Mouse (Mus musculus) ES-Bruce4 (cell line): ENCODE results near the gene Shank2. TPM values are rescaled to one million over a fixed set of nuclear protein-coding genes. Genes with fewer than 3 reads are reported as not detected.

ENCODE experiments used
- H3K27ac ChIP-seq: 2 replicates; pipeline ENCODE4 v1.5.1; 2012; ENCODE audit warnings: low read length, inconsistent platforms; ENCODE audit not compliant: insufficient read depth
- H3K27me3 ChIP-seq: 2 replicates; pipeline ENCODE4 v1.6.1; 2012; ENCODE audit warnings: mild to moderate bottlenecking, low read length, inconsistent platforms; ENCODE audit not compliant: control insufficient read depth, poor library complexity, insufficient read depth, severe bottlenecking
- H3K36me3 ChIP-seq: 2 replicates; pipeline ENCODE4 v1.6.1; 2012; ENCODE audit warnings: inconsistent platforms, mild to moderate bottlenecking, low read length, moderate library complexity; ENCODE audit not compliant: control insufficient read depth, poor library complexity, insufficient read depth, severe bottlenecking
- H3K4me1 ChIP-seq: one replicate; pipeline ENCODE4 v1.8.1; 2011; ENCODE audit warnings: low read length; ENCODE audit not compliant: control insufficient read depth, insufficient read depth
- H3K4me3 ChIP-seq: 2 replicates; pipeline ENCODE4 v1.5.1; 2011; ENCODE audit warnings: low read depth, mild to moderate bottlenecking, low read length
- H3K9ac ChIP-seq: 2 replicates; pipeline ENCODE4 v1.6.1; 2012; ENCODE audit warnings: low read depth, mild to moderate bottlenecking, inconsistent platforms; ENCODE audit not compliant: poor library complexity, severe bottlenecking
- H3K9me3 ChIP-seq: replicated peaks from 2 replicates; pipeline ENCODE4 v1.6.1; 2012; ENCODE audit warnings: mild to moderate bottlenecking, low read length, inconsistent platforms; ENCODE audit not compliant: control insufficient read depth, poor library complexity, insufficient read depth, severe bottlenecking
- CTCF ChIP-seq: IDR thresholded peaks from one replicate; pipeline ENCODE4 v1.8.1; 2011; ENCODE audit warnings: low read depth, low read length
- EP300 ChIP-seq: IDR thresholded peaks from 2 replicates; pipeline ENCODE4 v1.6.1; 2011; ENCODE audit warnings: low read depth, low read length; ENCODE audit not compliant: insufficient read depth
- POLR2A ChIP-seq: IDR thresholded peaks from one replicate; pipeline ENCODE4 v1.8.1; 2011; ENCODE audit warnings: low read length; ENCODE audit not compliant: insufficient read depth
- polyA plus RNA-seq: library from polyadenylated mRNA; stranded (reverse); fragments of >200 nt; gene quantifications from 2 replicates; pipeline ENCODE4 v1.2.4, GENCODE M21; 2011; ENCODE audit warnings: low read depth; ENCODE audit not compliant: missing spikeins, insufficient read depth, insufficient read length

Gene Shank2
- polyA plus RNA-seq, 1 experiment, result 0.72 TPM

DNA sequence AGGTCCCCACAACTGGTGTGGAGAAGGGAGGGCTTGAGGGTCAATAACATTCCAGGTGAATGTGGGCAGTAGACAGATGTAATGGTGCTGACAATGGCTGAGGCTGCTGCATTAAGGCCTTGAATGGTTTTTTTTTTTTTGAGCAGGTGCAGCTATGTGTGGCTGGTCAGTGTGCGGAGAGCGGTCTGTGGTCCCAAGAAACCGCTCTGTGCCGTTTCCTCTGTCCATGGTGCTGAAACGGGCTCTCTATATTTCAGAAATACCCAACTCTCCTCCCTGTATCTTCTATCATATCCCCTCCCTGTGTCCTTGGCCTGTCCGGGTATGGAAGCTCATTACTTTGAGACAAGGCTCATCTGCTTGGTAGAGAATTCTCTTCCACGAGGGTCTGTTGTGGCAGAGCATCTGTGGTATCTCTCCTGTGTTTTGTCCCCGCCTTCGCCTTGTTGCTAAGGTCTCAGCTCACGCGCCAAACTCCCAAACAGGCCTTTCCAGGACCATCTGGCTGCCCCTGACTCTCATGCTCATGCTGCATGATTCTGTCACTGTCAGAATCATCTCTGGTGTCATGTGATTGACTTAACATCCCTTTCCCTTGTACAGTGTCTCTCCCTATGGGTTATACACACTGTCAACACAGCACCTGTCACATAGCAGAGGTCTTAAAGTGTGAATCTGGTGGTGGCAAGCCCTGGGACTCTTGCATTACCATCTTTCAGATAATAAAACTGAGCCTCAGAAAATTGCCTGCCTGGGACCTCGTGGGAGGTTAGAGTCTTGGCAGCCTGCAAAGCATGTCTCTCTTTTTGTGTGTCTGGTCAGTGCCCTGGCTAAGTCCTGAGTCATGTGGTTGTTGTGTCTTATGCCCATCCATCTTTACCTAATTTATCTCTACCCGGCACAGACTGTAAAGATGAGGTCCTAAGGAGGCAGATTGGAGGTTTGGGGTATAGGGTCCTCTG lies 292.8 kb downstream of the Shank2 start:
- no peak overlapping the region for H3K9ac ChIP-seq
- H3K9me3 ChIP-seq, result no peaks in the 10 kb centered on the region
- no peak overlapping the region for H3K4me3 ChIP-seq
- H3K36me3 ChIP-seq, result no peaks in the 10 kb centered on the region
- no peaks in the 10 kb centered on the region for H3K27me3 ChIP-seq
- TF ChIP-seq POLR2A (no peak), CTCF (no peak), EP300 (no peak)
- H3K4me1 ChIP-seq, result no peaks in the 10 kb centered on the region
- no peak overlapping the region for H3K27ac ChIP-seq

DNA sequence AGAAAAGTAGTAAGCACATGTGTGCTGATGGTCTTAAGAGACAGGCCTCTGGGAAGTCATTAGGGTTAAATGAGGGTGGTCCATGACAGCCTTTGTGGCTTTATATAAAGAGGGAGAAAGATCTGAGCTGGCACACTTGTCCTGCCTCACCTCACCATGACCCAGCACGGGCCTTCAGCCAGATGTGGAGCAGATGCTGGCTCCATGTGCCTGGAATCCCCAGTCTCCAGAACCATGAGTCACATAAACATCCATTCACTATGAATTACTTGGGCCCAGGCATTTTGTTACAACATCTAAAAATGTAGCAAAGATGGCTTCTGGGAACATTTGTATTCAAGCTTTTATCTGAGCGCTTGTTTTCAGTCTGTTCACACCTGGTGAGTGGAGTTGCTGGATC lies 297.6 kb downstream of the Shank2 start:
- H3K36me3 ChIP-seq, result no peaks in the 10 kb centered on the region
- no peak overlapping the region for H3K27ac ChIP-seq
- no peak for TF ChIP-seq POLR2A
- TF ChIP-seq CTCF, result no peak
- no peak for TF ChIP-seq EP300
- H3K4me1 ChIP-seq, result no peaks in the 10 kb centered on the region
- no peak overlapping the region for H3K4me3 ChIP-seq
- H3K27me3 ChIP-seq, result no peaks in the 10 kb centered on the region
- H3K9me3 ChIP-seq, result no peaks in the 10 kb centered on the region
- H3K9ac ChIP-seq, result no peak overlapping the region

DNA sequence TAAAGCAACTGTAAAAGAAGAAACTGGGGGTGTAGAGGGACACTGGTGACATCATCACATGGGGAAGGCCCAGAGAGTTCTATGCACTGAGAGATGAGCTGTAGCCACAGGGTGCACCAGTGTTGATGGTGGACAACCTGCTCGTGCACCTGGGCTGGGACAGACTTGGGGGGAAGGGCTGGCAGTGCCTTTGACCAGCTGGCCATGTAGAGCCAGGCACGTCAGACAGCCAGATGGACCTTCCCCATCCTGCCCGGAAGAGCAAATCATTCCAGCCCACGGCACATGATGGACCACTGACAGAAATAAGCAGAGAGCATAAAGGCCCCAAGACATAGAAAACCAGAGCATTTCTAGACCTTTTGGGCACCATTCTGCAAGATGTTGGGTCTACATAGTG lies 299.9 kb downstream of the Shank2 start:
- Histone ChIP-seq H3K27me3 (no peaks in the 10 kb centered on the region), H3K9me3 (no peaks in the 10 kb centered on the region), H3K4me1 (no peaks in the 10 kb centered on the region), H3K4me3 (no peak overlapping the region), H3K27ac (no peak overlapping the region), H3K36me3 (no peaks in the 10 kb centered on the region), H3K9ac (no peak overlapping the region)
- no peak for TF ChIP-seq CTCF
- TF ChIP-seq EP300, result no peak
- no peak for TF ChIP-seq POLR2A

DNA sequence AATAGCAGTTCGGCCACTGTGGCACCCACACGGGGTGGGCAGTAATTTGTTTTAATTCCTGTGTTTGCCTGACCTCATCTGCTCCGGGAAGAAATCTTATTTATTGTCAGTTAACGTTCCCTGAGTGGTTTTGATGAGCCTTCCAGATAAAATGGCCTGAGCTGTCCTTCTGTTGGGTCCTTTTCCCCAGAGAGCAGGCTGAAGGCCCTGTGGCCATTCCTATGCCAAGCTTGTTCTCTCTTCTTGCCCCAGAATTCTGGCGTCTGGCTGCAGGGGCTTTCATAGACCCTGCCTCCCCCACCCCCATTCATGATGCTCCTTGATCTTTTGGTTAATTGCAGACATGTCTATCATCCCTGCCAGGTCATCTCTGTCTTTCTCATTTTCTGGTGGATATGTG lies 300.8 kb downstream of the Shank2 start:
- H3K4me1 ChIP-seq, result no peaks in the 10 kb centered on the region
- no peaks in the 10 kb centered on the region for H3K27me3 ChIP-seq
- TF ChIP-seq POLR2A (no peak), EP300 (no peak), CTCF (no peak)
- no peak overlapping the region for H3K9ac ChIP-seq
- no peak overlapping the region for H3K27ac ChIP-seq
- H3K9me3 ChIP-seq, result no peaks in the 10 kb centered on the region
- H3K4me3 ChIP-seq, result no peak overlapping the region
- H3K36me3 ChIP-seq, result no peaks in the 10 kb centered on the region

DNA sequence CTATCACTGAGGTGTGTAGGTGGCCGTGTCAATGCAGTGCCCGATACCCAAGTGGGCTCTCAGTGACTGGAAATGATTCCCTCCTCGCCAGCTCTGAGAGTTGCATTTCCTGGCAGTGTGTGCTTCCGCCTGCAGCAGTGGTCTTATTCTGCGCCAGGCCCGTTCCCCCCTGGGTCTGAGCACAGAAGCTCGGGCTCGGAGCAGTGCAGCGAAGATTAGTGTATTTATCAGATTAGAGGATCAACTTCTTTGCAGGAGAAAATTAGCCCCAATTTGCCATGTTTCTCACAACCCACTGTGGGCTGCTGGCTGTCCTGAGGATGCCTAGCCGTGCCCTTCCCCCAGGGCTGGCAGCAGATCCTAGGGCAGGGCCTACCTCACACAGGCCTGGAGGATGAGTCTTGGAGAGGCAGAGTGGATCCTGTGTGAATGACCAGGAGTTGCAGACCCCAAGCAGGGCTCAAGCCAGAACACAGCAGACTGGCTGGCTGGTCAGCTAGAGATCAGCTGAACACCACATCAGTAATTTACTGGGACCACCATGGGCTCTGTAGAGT lies 306.2 kb downstream of the Shank2 start:
- Histone ChIP-seq H3K36me3 (no peaks in the 10 kb centered on the region), H3K4me3 (no peak overlapping the region), H3K9me3 (no peaks in the 10 kb centered on the region), H3K27ac (no peak overlapping the region), H3K9ac (no peak overlapping the region), H3K27me3 (no peaks in the 10 kb centered on the region), H3K4me1 (no peaks in the 10 kb centered on the region)
- TF ChIP-seq EP300 (no peak), CTCF (no peak), POLR2A (no peak)

DNA sequence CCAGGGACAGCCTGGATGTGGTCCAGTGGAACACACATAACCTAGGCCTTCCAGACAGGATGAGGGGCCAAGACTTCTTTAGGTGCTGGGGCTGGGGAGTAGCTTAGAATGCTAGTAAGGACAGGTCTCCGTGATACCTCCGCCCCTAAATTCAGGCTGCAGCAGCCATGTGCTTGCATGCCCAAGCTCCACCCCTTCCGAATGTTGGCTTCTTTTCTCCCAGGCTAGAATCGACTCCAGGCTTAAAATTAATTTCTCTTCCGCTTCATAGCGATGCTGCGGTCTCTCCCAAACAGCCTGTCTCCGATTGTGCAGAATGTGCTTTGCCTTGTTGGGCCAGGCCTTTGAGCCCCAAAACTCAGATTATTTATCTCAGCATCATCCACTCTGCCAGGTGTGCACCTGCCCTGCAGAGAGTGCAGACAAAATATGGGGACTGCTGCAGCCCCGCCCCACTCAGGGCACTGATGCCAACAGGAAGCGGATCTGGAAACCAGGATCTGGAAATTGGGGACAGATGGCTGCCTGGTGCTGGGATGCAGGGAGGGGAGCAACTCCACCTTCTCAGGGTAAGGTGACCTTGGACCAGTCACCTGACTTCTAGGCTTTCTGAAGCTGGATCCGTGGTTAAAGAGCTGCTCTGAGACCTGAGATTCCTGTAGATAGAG lies 312.8 kb downstream of the Shank2 start:
- TF ChIP-seq POLR2A (no peak), CTCF (no peak), EP300 (no peak)
- Histone ChIP-seq H3K4me1 (peaks cover 2% of the 10 kb centered on the region), H3K4me3 (no peak overlapping the region), H3K27ac (no peak overlapping the region), H3K27me3 (no peaks in the 10 kb centered on the region), H3K36me3 (no peaks in the 10 kb centered on the region), H3K9me3 (no peaks in the 10 kb centered on the region), H3K9ac (no peak overlapping the region)
